Mouse (Mus musculus) limb, embryonic 15.5 days (tissue): ENCODE measurements around the gene Olfr108. TPM values are rescaled to one million over a fixed set of nuclear protein-coding genes. Genes with fewer than 3 reads are reported as not detected.

ENCODE experiments used
- ATAC-seq: fragments of 200-750 bp; cut with Nextera tagmentation; 2 replicates; pipeline ENCODE4 v1.8.0; 2017; ENCODE audit warnings: low read depth, moderate TSS enrichment; ENCODE audit not compliant: insufficient number of reproducible peaks, low FRiP score, low TSS enrichment
- H3K27ac ChIP-seq: fragments of 300-500 bp; sonication (generic); 2 replicates; pipeline ENCODE4 v1.5.1; 2015; ENCODE audit warnings: moderate library complexity, mild to moderate bottlenecking, inconsistent platforms
- H3K27me3 ChIP-seq: fragments of 300-500 bp; sonication (generic); 2 replicates; pipeline ENCODE4 v1.6.1; 2015; ENCODE audit warnings: inconsistent platforms
- H3K36me3 ChIP-seq: fragments of 300-500 bp; sonication (generic); 2 replicates; pipeline ENCODE4 v1.6.1; 2015; ENCODE audit warnings: inconsistent platforms
- H3K4me1 ChIP-seq: fragments of 300-500 bp; sonication (generic); 2 replicates; pipeline ENCODE4 v1.6.1; 2015; ENCODE audit warnings: inconsistent platforms
- H3K4me2 ChIP-seq: fragments of 300-500 bp; sonication (generic); 2 replicates; pipeline ENCODE4 v1.6.1; 2015; ENCODE audit warnings: mild to moderate bottlenecking, inconsistent platforms
- H3K4me3 ChIP-seq: fragments of 300-500 bp; sonication (generic); 2 replicates; pipeline ENCODE4 v1.5.1; 2015; ENCODE audit warnings: mild to moderate bottlenecking, inconsistent platforms
- H3K9ac ChIP-seq: fragments of 300-500 bp; sonication (generic); 2 replicates; pipeline ENCODE4 v1.6.1; 2015; ENCODE audit warnings: inconsistent platforms
- H3K9me3 ChIP-seq: fragments of 300-500 bp; sonication (generic); 2 replicates; pipeline ENCODE4 v1.6.1; 2016; ENCODE audit warnings: inconsistent platforms
- WGBS: fragments of 180-500 bp; shearing (Covaris S2); methylation state at CpG from one replicate; pipeline ENCODE4 v1.1.7; 2015; 5-methylcytosine and 5-hydroxymethylcytosine counted together
- polyA plus RNA-seq: library from polyadenylated mRNA; unstranded; fragments of >200 nt; fragmentation: Nextera tagmentation; extraction: Ambion mirVana; gene quantifications from 2 replicates; pipeline ENCODE4 v1.2.1, GENCODE M21; 2015

The Olfr108 gene
- not detected in 2 replicates for polyA plus RNA-seq

DNA sequence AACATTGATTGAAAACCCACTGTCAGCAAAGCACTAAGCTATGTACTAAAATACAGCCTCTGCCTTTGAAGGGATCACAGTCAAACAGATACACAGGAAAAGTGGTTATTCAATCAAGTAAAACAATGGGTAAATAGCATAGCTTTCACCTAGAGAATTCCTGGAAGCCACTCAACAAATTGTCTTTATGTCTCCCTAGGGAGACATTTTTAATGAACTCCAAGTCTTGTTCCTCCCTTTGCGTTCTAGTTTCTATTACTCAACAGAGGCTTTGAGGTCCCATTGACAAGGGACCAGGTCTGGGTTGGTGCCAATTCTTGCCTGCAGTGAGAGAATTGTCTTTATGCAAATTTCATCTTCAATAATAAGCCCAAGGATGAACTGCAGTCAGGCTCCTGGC lies at the start of gene Olfr108:
TSS of gene Olfr108 (plus strand) at position 301 of the 400 bp plus-strand sequence.
- no peak within 1 kb of the TSS for H3K4me2 ChIP-seq
- no peaks in the 10 kb centered on the region for H3K36me3 ChIP-seq
- no peaks in the 10 kb centered on the region for H3K27me3 ChIP-seq
- no peaks in the 10 kb centered on the region for H3K9me3 ChIP-seq
- no peak within 1 kb of the TSS for H3K4me3 ChIP-seq
- H3K27ac ChIP-seq, result no peak within 1 kb of the TSS
- no peak within 1 kb of the TSS for H3K9ac ChIP-seq
- 80% methylated on average over 1 of the region's 1 CpGs for WGBS
- ATAC-seq, result no peak
- no peaks in the 10 kb centered on the region for H3K4me1 ChIP-seq

DNA sequence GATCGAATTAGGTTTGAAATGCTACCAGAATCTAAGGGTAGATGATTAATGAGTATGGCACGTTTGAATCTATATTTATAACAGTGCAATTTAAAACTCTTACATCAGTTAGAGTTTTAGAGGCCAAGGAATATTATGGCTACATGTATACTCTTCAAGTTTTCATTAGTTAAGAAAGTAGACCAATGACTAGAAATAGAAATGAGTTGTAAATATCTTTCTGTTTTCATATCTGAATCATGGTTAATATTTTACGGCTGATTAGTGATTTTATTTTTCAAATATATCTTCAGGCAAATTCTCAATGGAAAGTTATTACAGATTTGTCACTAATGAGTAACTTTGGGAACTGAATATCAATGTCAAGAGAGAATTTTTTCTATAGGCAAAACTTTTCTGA lies 46.4 kb upstream of the Olfr108 start, which contains the start of gene Olfr107:
TSS of gene Olfr107 (plus strand) at position 301 of the 400 bp plus-strand sequence.
- WGBS, result 70% methylated on average over 3 of the region's 3 CpGs
- Histone ChIP-seq H3K27ac (no peak within 1 kb of the TSS), H3K4me1 (no peaks in the 10 kb centered on the region), H3K4me3 (no peak within 1 kb of the TSS), H3K4me2 (no peak within 1 kb of the TSS), H3K36me3 (no peaks in the 10 kb centered on the region), H3K9me3 (no peaks in the 10 kb centered on the region), H3K9ac (no peak within 1 kb of the TSS), H3K27me3 (no peaks in the 10 kb centered on the region)
- no peak for ATAC-seq

DNA sequence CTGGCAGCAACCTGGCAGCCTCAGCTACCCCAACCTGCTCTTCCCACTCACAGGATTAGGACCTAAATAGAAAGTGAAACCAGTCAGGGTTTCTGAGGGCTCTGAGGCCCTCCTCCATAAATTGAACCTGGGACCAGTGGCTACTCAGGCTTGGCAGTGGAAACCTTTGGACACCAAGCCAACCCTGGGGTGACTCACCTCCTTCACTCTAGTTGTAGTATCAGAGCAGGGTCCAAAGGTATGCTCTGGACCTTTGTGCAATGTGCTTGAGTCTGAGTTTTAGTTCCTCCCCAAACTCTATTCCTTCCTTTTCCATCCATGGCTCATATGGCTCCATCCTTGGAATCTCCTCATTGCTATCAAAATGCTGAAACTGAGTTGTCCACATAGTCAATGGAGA lies 31.9 kb upstream of the Olfr108 start:
- Histone ChIP-seq H3K27me3 (no peaks in the 10 kb centered on the region), H3K4me1 (no peaks in the 10 kb centered on the region), H3K27ac (no peak overlapping the region), H3K4me2 (no peak overlapping the region), H3K9ac (no peak overlapping the region), H3K4me3 (no peak overlapping the region), H3K9me3 (0 out of 2 replicates have a peak, but pooled peaks cover 3% of the 10 kb centered on the region), H3K36me3 (no peaks in the 10 kb centered on the region)
- ATAC-seq, result no peak

DNA sequence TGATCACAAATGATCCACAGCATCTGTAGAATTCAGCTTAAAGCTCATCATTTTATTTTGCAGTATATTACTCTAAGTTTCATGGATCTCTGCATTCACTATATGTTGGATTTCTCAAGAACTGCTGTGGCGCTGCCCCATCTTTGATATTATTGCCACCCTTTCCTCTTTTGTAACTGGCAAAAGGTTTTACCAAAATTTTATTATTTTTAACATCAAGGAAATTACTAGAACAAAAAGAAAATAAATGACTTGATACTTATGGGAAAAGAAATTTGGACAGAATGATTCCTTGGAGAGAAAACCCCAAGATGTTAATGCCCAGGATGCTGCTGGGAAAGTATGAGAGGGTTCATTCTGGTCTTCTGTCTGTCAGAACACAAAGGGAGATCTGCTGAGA lies 13.3 kb downstream of the Olfr108 start, which contains the start of gene Olfr109:
TSS of gene Olfr109 (plus strand) at position 301 of the 400 bp plus-strand sequence.
- Histone ChIP-seq H3K9ac (no peak within 1 kb of the TSS), H3K9me3 (no peaks in the 10 kb centered on the region), H3K4me3 (no peak within 1 kb of the TSS), H3K4me1 (no peaks in the 10 kb centered on the region), H3K27ac (no peak within 1 kb of the TSS), H3K27me3 (no peaks in the 10 kb centered on the region), H3K4me2 (no peak within 1 kb of the TSS), H3K36me3 (no peaks in the 10 kb centered on the region)
- WGBS, result 83% methylated on average over 1 of the region's 1 CpGs
- ATAC-seq, result no peak

DNA sequence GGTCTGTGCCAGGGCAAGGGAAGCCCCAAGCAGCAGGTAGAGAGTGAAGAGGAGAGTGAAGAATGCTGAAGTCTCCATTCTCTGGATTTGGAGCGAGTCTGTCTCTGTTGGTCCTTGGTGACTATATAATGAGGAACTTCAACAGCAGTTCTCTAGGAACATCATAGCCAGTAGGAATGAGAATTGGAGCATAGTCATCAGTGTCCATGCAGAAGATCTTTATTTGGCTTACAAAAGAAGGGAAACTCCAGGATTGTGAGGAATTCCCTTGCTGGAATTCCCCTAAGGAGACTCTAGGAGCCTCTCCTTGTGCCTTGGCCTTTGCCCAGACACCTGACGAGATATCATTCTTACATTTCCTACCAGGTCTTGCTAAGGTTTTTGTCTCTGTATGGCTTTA lies 38.2 kb downstream of the Olfr108 start, which contains the start of gene H2-M2:
TSS of gene H2-M2 (minus strand) at position 101 of the 400 bp plus-strand sequence.
- Histone ChIP-seq H3K4me3 (no peak within 1 kb of the TSS), H3K27me3 (no peaks in the 10 kb centered on the region), H3K9ac (no peak within 1 kb of the TSS), H3K9me3 (no peaks in the 10 kb centered on the region), H3K4me1 (no peaks in the 10 kb centered on the region), H3K27ac (no peak within 1 kb of the TSS), H3K4me2 (no peak within 1 kb of the TSS), H3K36me3 (no peaks in the 10 kb centered on the region)
- WGBS, result 72% methylated on average over 2 of the region's 2 CpGs
- no peak for ATAC-seq

DNA sequence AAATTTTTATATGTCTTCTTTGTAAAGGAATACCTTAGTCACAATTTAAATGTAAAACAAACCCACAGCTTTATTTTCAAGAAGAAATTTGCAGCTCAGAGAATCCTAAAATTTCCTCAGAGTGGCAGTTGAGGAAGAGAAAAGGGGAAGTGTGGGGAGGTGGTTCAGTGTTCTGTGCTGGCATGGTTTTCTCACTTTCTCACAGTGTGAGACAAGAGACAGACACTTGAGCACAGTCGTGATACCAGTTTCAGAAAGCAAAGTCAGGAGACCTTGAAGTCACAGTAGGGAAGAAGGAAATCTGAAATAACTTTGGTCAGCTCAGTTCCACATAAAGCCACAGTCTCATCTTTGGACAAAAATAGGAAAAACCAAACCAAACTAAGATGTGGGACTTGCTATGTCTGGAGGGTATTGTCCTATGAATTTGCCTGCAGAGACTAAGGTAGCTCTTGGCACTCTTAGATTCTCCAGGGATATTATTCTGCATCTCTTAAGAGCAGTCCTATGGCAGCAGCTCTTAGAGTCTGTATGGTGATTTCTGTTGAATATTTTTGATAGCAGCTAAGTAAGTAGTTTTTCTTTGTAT lies 46.7 kb downstream of the Olfr108 start, which contains the start of gene Olfr110:
TSS of gene Olfr110 (plus strand) at position 539 of the 589 bp plus-strand sequence.
- no peak for ATAC-seq
- Histone ChIP-seq H3K27ac (no peak within 1 kb of the TSS), H3K9ac (no peak within 1 kb of the TSS), H3K36me3 (no peaks in the 10 kb centered on the region), H3K9me3 (no peaks in the 10 kb centered on the region), H3K27me3 (no peaks in the 10 kb centered on the region), H3K4me1 (no peaks in the 10 kb centered on the region), H3K4me3 (no peak within 1 kb of the TSS), H3K4me2 (no peak within 1 kb of the TSS)
- 63% methylated on average over 1 of the region's 1 CpGs for WGBS

Other genes starting within 250 kb of the Olfr108 start
- 0.12 and 0.14 TPM in 2 replicates for gene Olfr94, start 244.5 kb upstream of the Olfr108 start, polyA plus RNA-seq
- not detected in 2 replicates for gene Olfr95, start 232.4 kb upstream of the Olfr108 start, polyA plus RNA-seq
- gene Olfr96, start 225.3 kb upstream of the Olfr108 start, polyA plus RNA-seq, result not detected in 2 replicates
- not detected in 2 replicates for gene Olfr97, start 208.2 kb upstream of the Olfr108 start, polyA plus RNA-seq
- not detected in 2 replicates for gene Olfr98, start 181.7 kb upstream of the Olfr108 start, polyA plus RNA-seq
- 1.9 and 3.3 TPM in 2 replicates for gene H2-M3, start 175.3 kb upstream of the Olfr108 start, polyA plus RNA-seq
- not detected in 2 replicates for gene Olfr99, start 162.0 kb upstream of the Olfr108 start, polyA plus RNA-seq
- gene Olfr101, start 141.2 kb upstream of the Olfr108 start, polyA plus RNA-seq, result not detected in 2 replicates
- gene Olfr102, start 128.4 kb upstream of the Olfr108 start, polyA plus RNA-seq, result not detected in 2 replicates
- not detected in 2 replicates for gene Olfr103, start 105.8 kb upstream of the Olfr108 start, polyA plus RNA-seq
- gene Olfr104-ps, start 85.9 kb upstream of the Olfr108 start, polyA plus RNA-seq, result not detected in 2 replicates
- gene Olfr105-ps, start 66.4 kb upstream of the Olfr108 start, polyA plus RNA-seq, result not detected in 2 replicates
- not detected in 2 replicates for gene Olfr106-ps, start 55.1 kb upstream of the Olfr108 start, polyA plus RNA-seq
- gene Olfr107, start 46.3 kb upstream of the Olfr108 start, polyA plus RNA-seq, result not detected in 2 replicates
- not detected in 2 replicates for gene Olfr109, start 13.4 kb downstream of the Olfr108 start, polyA plus RNA-seq
- gene H2-M2, start 38.1 kb downstream of the Olfr108 start, polyA plus RNA-seq, result not detected in 2 replicates
- not detected in 2 replicates for gene Olfr110, start 47.0 kb downstream of the Olfr108 start, polyA plus RNA-seq
- not detected in 2 replicates for gene Olfr111, start 62.5 kb downstream of the Olfr108 start, polyA plus RNA-seq
- not detected in 2 replicates for gene Olfr112, start 124.0 kb downstream of the Olfr108 start, polyA plus RNA-seq
- gene Olfr113, start 132.2 kb downstream of the Olfr108 start, polyA plus RNA-seq, result not detected in 2 replicates
- not detected in 2 replicates for gene Olfr114, start 147.3 kb downstream of the Olfr108 start, polyA plus RNA-seq
- gene Olfr115, start 181.6 kb downstream of the Olfr108 start, polyA plus RNA-seq, result not detected in 2 replicates
- gene Olfr116, start 181.7 kb downstream of the Olfr108 start, polyA plus RNA-seq, result not detected in 2 replicates
- not detected in 2 replicates for gene Olfr117, start 218.3 kb downstream of the Olfr108 start, polyA plus RNA-seq
- gene Olfr118, start 221.5 kb downstream of the Olfr108 start, polyA plus RNA-seq, result not detected in 2 replicates